Mouse (Mus musculus): Measurements from ENCODE around the gene Tlcd1.
A peak's percentile ranks its signal among the peaks of the same experiment; 100 is the strongest.

The Tlcd1 gene

DNA sequence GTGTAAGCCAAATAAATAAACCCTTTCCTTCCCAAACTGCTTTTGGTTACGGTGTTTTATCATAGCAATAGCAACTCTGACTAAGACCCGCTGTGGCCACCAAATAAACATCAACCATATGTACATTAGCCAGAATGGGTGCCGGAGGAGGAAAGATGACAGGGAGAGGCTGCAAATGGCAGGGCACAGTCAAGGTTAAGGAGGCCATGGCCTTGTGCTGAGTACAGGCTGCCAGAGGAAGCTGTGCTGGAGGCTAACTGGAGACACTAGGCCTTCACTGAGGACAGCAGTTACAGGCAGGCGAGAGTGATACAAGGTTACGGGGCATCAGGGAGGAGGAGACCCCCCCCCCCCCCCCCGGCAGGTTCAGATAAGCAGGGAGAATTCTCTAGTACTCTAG is 33.4 kb downstream of the Tlcd1 start:
- no peak for DNase-seq

DNA sequence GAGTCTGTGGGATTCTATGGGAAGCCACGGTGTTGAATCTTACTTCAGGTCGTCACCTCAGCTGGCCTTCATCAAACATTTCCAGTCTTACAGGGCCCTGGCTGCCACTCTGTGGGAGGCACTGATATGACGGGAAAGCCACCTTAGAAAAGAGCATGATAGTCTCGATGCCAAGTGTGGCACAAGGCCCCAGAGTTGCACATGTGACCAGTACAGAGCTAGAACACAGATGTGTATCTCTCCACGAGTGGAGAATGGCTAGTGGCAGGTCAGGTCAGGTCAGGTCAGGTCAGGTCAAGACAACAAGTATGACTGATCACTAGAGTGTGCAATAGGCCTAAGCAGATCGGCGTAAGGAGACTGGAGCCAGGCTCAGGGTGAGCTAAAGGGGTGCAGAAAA is 34.1 kb downstream of the Tlcd1 start:
- no peak for DNase-seq

DNA sequence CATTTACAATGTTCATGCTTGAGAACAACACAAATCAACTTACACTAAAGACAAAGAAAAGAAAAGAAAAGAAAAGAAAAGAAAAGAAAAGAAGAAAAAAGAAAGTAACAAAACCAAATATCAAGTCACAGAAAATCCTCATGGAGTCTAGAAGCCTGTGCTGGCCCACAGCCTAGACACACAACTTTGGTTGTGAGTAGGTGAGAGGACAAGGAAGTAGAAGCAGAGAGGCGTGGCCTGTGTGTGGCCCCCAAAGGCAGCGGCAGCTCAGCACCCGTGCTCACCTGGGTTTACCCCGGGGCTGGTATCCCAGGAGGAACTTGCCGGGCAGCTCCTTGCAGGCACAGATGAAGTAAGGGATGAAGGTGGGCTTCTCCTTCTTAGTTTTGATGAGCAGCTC is 35.0 kb downstream of the Tlcd1 start:
- DNase-seq: no peak

DNA sequence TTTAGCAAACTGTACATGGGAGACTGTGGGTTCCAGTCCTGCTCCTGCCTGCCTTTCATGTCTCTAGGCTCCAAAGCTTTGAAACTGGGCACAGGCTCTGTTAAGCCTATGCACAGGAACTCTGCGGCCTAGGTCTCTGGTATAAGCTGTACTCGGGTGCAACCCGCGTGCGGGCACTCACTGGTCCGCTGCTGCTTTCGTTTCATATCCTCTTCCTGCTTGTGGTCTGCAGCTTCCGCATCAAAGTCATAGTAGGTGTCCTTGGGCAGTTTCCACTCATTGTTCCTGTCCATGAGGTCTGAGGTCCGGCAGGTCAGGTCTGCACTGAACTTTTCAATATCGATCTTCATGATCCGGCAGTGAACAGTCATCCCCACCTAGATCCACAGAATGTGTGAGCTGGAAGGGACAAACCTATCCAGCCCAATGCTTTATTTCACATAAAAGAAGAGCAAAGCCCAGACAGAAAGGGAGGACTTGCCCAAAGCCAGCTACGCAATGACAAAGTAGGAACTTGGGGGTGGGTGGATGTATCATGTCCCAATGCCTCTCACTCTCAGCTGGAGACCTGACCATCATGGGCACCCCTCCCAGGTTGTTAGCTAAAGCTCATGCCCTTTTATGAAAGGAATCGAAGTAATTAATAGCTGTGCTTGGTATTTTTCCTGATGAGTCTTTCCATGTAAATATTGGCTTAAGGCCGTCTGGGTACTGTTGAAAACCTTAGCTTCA is 36.7 kb downstream of the Tlcd1 start:
- DNase-seq: peak; percentile 12

DNA sequence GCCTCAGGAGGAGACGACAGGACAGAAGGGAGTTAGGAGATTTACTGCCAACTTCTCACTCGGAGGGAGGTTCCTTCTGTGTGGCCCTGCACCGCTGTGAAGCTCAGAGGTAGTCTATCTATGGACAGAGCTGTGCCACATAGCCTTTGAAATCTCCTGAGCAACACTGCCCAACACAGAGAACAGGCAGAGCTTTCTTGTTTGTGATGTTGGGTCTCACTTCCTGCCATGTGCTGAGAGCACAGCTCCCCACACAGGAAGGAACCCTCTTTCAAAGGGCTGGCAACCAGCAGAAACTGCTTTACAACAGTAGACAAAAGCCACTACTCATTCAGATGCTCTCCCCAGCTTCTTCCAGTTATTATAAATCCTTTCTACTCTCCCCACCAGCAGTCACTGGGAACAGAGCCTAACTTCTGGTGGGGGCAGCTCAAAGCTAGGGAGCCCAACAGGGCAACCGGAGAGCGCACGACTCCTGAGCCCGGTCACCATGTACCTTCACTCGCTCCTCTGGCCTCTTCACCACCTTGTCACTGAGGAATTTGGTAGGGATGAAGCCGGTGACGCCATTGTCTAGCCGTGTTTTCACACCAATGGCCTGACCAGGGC is 39.3 kb downstream of the Tlcd1 start:
- peak; percentile 49 for DNase-seq

DNA sequence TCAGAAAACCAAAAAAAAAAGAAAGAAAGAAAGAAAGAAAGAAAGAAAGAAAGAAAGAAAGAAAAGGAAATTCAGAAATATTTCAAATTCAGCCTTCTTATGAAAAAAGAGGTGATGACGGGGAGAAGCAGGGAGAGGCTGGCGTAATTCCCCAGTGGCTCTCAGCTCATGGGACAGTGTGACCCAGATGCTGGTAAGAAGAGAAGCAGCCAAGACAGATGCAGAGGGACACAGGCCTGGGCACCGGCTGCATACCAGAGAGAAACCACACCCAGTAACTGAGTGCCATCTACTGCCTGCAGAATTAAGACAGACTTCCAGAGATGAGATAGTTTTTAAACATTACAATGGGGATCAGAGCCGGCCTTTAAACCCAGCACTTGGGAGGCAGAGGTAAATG is 47.1 kb downstream of the Tlcd1 start:
- no peak for DNase-seq

Measured in thymus, postnatal 25 days (tissue).